Mouse (Mus musculus) lung, embryonic 14.5 days (tissue): ENCODE results near the gene Tshz2. TPM values are rescaled to one million over a fixed set of nuclear protein-coding genes. Genes with fewer than 3 reads are reported as not detected.
A peak's percentile ranks its signal among the peaks of the same experiment; 100 is the strongest.

ENCODE experiments used
- ATAC-seq: fragments of 200-750 bp; cut with Nextera tagmentation; 2 replicates; pipeline ENCODE4 v1.8.0; 2017; ENCODE audit warnings: mild to moderate bottlenecking, moderate TSS enrichment, moderate library complexity; ENCODE audit not compliant: insufficient read depth
- DNase-seq: peaks from one replicate; pipeline ENCODE4 v3.0.0-alpha.2; 2015
- H3K27ac ChIP-seq: fragments of 300-500 bp; sonication (generic); 2 replicates; pipeline ENCODE4 v1.5.1; 2014; ENCODE audit warnings: low read depth, mild to moderate bottlenecking, moderate library complexity
- H3K27me3 ChIP-seq: fragments of 300-500 bp; sonication (generic); 2 replicates; pipeline ENCODE4 v1.6.1; 2014; ENCODE audit warnings: low read length, control low read depth; ENCODE audit not compliant: insufficient read depth
- H3K36me3 ChIP-seq: fragments of 300-500 bp; sonication (generic); 2 replicates; pipeline ENCODE4 v1.6.1; 2014; ENCODE audit warnings: control low read depth; ENCODE audit not compliant: insufficient read depth
- H3K4me1 ChIP-seq: fragments of 300-500 bp; sonication (generic); 2 replicates; pipeline ENCODE4 v1.6.1; 2014; ENCODE audit warnings: antibody characterized with exemption, control low read depth; ENCODE audit not compliant: insufficient read depth
- H3K4me2 ChIP-seq: fragments of 300-500 bp; sonication (generic); 2 replicates; pipeline ENCODE4 v1.6.1; 2014; ENCODE audit warnings: mild to moderate bottlenecking
- H3K4me3 ChIP-seq: fragments of 300-500 bp; sonication (generic); 2 replicates; pipeline ENCODE4 v1.5.1; 2014; ENCODE audit warnings: low read depth, low read length
- H3K9ac ChIP-seq: fragments of 300-500 bp; sonication (generic); 2 replicates; pipeline ENCODE4 v1.6.1; 2014
- H3K9me3 ChIP-seq: fragments of 300-500 bp; sonication (generic); 2 replicates; pipeline ENCODE4 v1.6.1; 2016; ENCODE audit warnings: low read depth, low read length, control low read depth
- CTCF ChIP-seq: IDR thresholded peaks from 2 replicates; pipeline ENCODE4 v1.5.1; 2016; ENCODE audit warnings: antibody characterized with exemption, low read depth
- WGBS: fragments of 180-500 bp; shearing (Covaris S2); extraction: QIAGEN DNeasy Blood & Tissue Kit; methylation state at CpG from one replicate; pipeline ENCODE4 v1.1.7; 2014; 5-methylcytosine and 5-hydroxymethylcytosine counted together
- polyA plus RNA-seq: library from polyadenylated mRNA; unstranded; fragments of >200 nt; fragmentation: Nextera tagmentation; extraction: Ambion mirVana; gene quantifications from 2 replicates; pipeline ENCODE4 v1.2.1, GENCODE M21; 2014

Tshz2 gene
- polyA plus RNA-seq, 1 experiment from 2014 or later, result 8.9 TPM

- H3K27ac ChIP-seq, result no peak overlapping the region
- H3K4me1 ChIP-seq, result no peaks in the 10 kb centered on the region
- no peaks in the 10 kb centered on the region for H3K27me3 ChIP-seq
- H3K4me3 ChIP-seq, result no peak overlapping the region
- 91% methylated on average over 7 of the region's 7 CpGs for WGBS
- H3K36me3 ChIP-seq, result no peaks in the 10 kb centered on the region
- H3K4me2 ChIP-seq, result no peak overlapping the region
- DNase-seq (no peak), ATAC-seq (no peak)
- no peak for TF ChIP-seq CTCF
- no peaks in the 10 kb centered on the region for H3K9me3 ChIP-seq
- H3K9ac ChIP-seq, result no peak overlapping the region
Measured at GRCm38 (mm10) chr2:169647091-169647490, 14.3 kb downstream of the Tshz2 start.

- H3K27ac ChIP-seq, result peak overlapping the region; percentile 13; the same call in 1 of the 2 replicates
Measured at GRCm38 (mm10) chr2:169649262-169649885, 16.6 kb downstream of the Tshz2 start.

GRCm38 (mm10) chr2:169653282-169653681 lies 20.5 kb downstream of the Tshz2 start:
- WGBS, result 91% methylated on average over 1 of the region's 1 CpGs
- Histone ChIP-seq H3K4me1 (no peaks in the 10 kb centered on the region), H3K4me2 (no peak overlapping the region), H3K27me3 (no peaks in the 10 kb centered on the region), H3K27ac (no peak overlapping the region), H3K36me3 (no peaks in the 10 kb centered on the region), H3K9me3 (no peaks in the 10 kb centered on the region), H3K9ac (no peak overlapping the region), H3K4me3 (no peak overlapping the region)
- DNase-seq (no peak), ATAC-seq (no peak)
- no peak for TF ChIP-seq CTCF

More at GRCm38 (mm10) chr2:169649262-169649885, 16.6 kb downstream of the Tshz2 start:
- H3K9ac ChIP-seq, result no peak overlapping the region
- no peak overlapping the region for H3K4me2 ChIP-seq
- TF ChIP-seq CTCF, result no peak
- H3K27me3 ChIP-seq, result no peaks in the 10 kb centered on the region
- 39% methylated on average over 7 of the region's 7 CpGs for WGBS
- no peak overlapping the region for H3K4me3 ChIP-seq
- DNase-seq, result peak; percentile 79
- H3K9me3 ChIP-seq, result no peaks in the 10 kb centered on the region
- peak; percentile 62; the same call in 1 of the 2 replicates for ATAC-seq
- H3K4me1 ChIP-seq, result no peaks in the 10 kb centered on the region
- H3K36me3 ChIP-seq, result no peaks in the 10 kb centered on the region

- Histone ChIP-seq H3K27me3 (no peaks in the 10 kb centered on the region), H3K9me3 (no peaks in the 10 kb centered on the region), H3K4me2 (peak overlapping the region; percentile 32; the same call in 1 of the 2 replicates), H3K36me3 (no peaks in the 10 kb centered on the region), H3K9ac (no peak overlapping the region), H3K4me3 (no peak overlapping the region), H3K4me1 (peaks cover 29% of the 10 kb centered on the region), H3K27ac (peak overlapping the region; percentile 59; the same call in 1 of the 2 replicates)
- DNase-seq, result peak; percentile 61
- 25% methylated on average over 8 of the region's 8 CpGs for WGBS
- TF ChIP-seq CTCF, result no peak
- peak; percentile 50 for ATAC-seq
Measured at GRCm38 (mm10) chr2:169663792-169664191, 31.0 kb downstream of the Tshz2 start.

- peaks cover 5% of the 10 kb centered on the region; the same call in 1 of the 2 replicates for H3K4me1 ChIP-seq
- H3K36me3 ChIP-seq, result no peaks in the 10 kb centered on the region
- ATAC-seq (no peak), DNase-seq (no peak)
- H3K4me2 ChIP-seq, result no peak overlapping the region
- no peak for TF ChIP-seq CTCF
- 79% methylated on average over 7 of the region's 7 CpGs for WGBS
- no peak overlapping the region for H3K9ac ChIP-seq
- no peaks in the 10 kb centered on the region for H3K9me3 ChIP-seq
- no peak overlapping the region for H3K27ac ChIP-seq
- no peak overlapping the region for H3K4me3 ChIP-seq
- no peaks in the 10 kb centered on the region for H3K27me3 ChIP-seq
Measured at GRCm38 (mm10) chr2:169671264-169671663, 38.5 kb downstream of the Tshz2 start.

GRCm38 (mm10) chr2:169673786-169674185 lies 41.0 kb downstream of the Tshz2 start:
- Histone ChIP-seq H3K4me1 (peaks cover 5% of the 10 kb centered on the region; the same call in 1 of the 2 replicates), H3K9ac (no peak overlapping the region), H3K27ac (no peak overlapping the region), H3K4me2 (no peak overlapping the region), H3K9me3 (no peaks in the 10 kb centered on the region), H3K4me3 (no peak overlapping the region), H3K27me3 (no peaks in the 10 kb centered on the region), H3K36me3 (no peaks in the 10 kb centered on the region)
- 76% methylated on average over 6 of the region's 6 CpGs for WGBS
- ATAC-seq (no peak), DNase-seq (no peak)
- no peak for TF ChIP-seq CTCF

- ATAC-seq, result no peak
- no peak overlapping the region for H3K4me3 ChIP-seq
- H3K36me3 ChIP-seq, result no peaks in the 10 kb centered on the region
- peak; percentile 36 for DNase-seq
- H3K9me3 ChIP-seq, result no peaks in the 10 kb centered on the region
- H3K4me2 ChIP-seq, result no peak overlapping the region
- no peak overlapping the region for H3K27ac ChIP-seq
- no peak overlapping the region for H3K9ac ChIP-seq
- WGBS, result 61% methylated on average over 5 of the region's 5 CpGs
- H3K27me3 ChIP-seq, result no peaks in the 10 kb centered on the region
- peaks cover 5% of the 10 kb centered on the region; the same call in 1 of the 2 replicates for H3K4me1 ChIP-seq
- TF ChIP-seq CTCF, result no peak
Measured at GRCm38 (mm10) chr2:169674209-169674608, 41.4 kb downstream of the Tshz2 start.
